Comparison of ENCODE assay signal across 19 mouse cellular contexts in genomic region chr1:187645258-187645657, GRCm38 (mm10). TPM values are rescaled to one million over a fixed set of nuclear protein-coding genes. Genes with fewer than 3 reads are reported as not detected.
"Had no signal": no experiment of that assay in that cellular context is flagged by ENCODE, and none has a peak within 500 bp of the region (broad histone marks: within the 10 kb centered on the region; RNA-seq: fewer than 3 reads in every experiment).

No protein-coding gene starts in this region.

- H3K9me3 ChIP-seq: limb, embryonic 10.5 days; limb, embryonic 13.5 days; liver, embryonic 12.5 days; liver, embryonic 15.5 days; lung, embryonic 15.5 days had no signal

- H3K27ac ChIP-seq: layer of hippocampus, adult 2 months; limb, embryonic 10.5 days; limb, embryonic 13.5 days; liver, embryonic 12.5 days; liver, embryonic 15.5 days; lung, embryonic 15.5 days; stomach, postnatal 0 days had no signal

- H3K36me3 ChIP-seq: limb, embryonic 10.5 days; limb, embryonic 13.5 days; liver, embryonic 12.5 days; liver, embryonic 15.5 days; lung, embryonic 15.5 days had no signal

- DNase-seq: kidney, postnatal 14 days; layer of hippocampus, adult 9-11 months; liver; lung, adult 18-20 months; lung, postnatal 10 days; lung, postnatal 36 days; midbrain, embryonic 14.5 days; thymus, adult 2 months; thymus, postnatal 14 days; thymus, postnatal 4 days had no signal

- ATAC-seq: liver, embryonic 12.5 days had no signal

- H3K4me1 ChIP-seq: limb, embryonic 10.5 days; limb, embryonic 13.5 days; liver, embryonic 12.5 days; liver, embryonic 15.5 days; lung, embryonic 15.5 days had no signal

- H3K4me3 ChIP-seq: layer of hippocampus, adult 2 months; limb, embryonic 10.5 days; limb, embryonic 13.5 days; liver, embryonic 12.5 days; liver, embryonic 15.5 days; lung, embryonic 15.5 days had no signal

- H3K27me3 ChIP-seq: limb, embryonic 13.5 days; liver, embryonic 15.5 days; lung, embryonic 15.5 days had no signal

- H3K4me2 ChIP-seq: limb, embryonic 13.5 days; liver, embryonic 12.5 days; liver, embryonic 15.5 days; lung, embryonic 15.5 days; midbrain, embryonic 11.5 days had no signal

- H3K9ac ChIP-seq: limb, embryonic 13.5 days; liver, embryonic 12.5 days; liver, embryonic 15.5 days; lung, embryonic 15.5 days had no signal

RNA-seq across cellular contexts. Expression of gene Esrrg, which starts 36.7 kb away (rescaled TPM):
- total RNA-seq: megakaryocyte-erythroid progenitor cell, adult 5-6 weeks had no signal
